Mouse (Mus musculus) urinary bladder, postnatal 10 days (tissue): ENCODE measurements around the gene Gm10377.
"Not testable (repeated sequence)": the region's sequence is repeated elsewhere in the genome, so short reads cannot be mapped to it uniquely, and the experiment has no call there.

Source experiments
- DNase-seq: peaks from one replicate; pipeline ENCODE4 v3.0.0; 2022; ENCODE audit warnings: low spot score

The Gm10377 gene

DNA sequence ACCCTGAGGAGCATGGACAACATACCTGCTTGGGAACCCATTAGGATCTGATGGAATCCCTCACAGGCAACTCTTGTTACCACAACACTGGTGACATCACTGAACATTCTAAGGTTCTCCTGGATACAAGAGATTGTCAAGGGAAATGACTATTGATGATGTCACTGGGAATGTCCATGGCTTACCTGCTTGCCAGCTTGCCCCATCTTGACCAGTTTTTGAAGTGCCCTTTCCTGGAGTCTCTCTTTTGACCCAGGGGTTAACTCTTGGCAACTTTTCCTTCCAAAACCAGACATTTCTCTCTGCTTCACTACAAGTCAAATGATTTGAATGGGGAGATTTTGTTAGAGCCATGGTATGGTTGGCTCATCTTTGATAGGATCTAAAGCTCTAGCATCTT, at the start of gene Gm10377:
TSS of gene Gm10377 (minus strand) at position 101 of the 400 bp plus-strand sequence.
- DNase-seq: not testable (repeated sequence)

DNA sequence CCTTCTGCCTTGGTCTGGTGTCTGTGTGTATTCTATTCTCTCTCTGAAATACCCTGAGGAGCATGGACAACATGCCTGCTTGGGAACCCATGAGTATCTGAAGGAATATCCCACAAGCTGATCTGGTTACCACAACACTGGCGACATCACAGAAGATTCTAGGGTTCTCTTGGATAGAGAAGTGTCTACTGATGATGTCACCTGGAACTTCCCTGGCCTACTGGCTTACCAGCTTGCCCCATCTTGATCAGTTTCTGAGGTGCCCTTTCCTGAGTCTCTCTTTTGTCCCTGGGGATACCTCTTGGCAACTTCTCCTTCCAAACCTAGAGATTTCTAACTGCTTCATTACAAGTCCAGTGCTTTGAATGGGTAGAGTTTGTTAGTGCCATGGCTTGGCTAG, 29.1 kb downstream of the Gm10377 start, which contains the start of gene Gm3015:
TSS of gene Gm3015 (minus strand) at position 101 of the 400 bp plus-strand sequence.
- not testable (repeated sequence) for DNase-seq
